Mouse (Mus musculus) neutrophil, adult 65 days (primary cell): ENCODE measurements around the gene Fyco1. TPM values are rescaled to one million over a fixed set of nuclear protein-coding genes. Genes with fewer than 3 reads are reported as not detected.

Experiments
- total RNA-seq: library from RNA; stranded (reverse); gene quantifications from 2 replicates; pipeline ENCODE4 v1.2.4, GENCODE M21; 2023

The Fyco1 gene
- 25.1 and 31.2 TPM in 2 replicates for total RNA-seq

GRCm38 (mm10) chr9:123851713-123852448 lies at the start of gene Fyco1:
Gene Fyco1, minus strand, starts transcription at chr9:123851899.

GRCm38 (mm10) chr9:123861929-123862328 lies 10.2 kb upstream of the Fyco1 start, which contains the start of gene Xcr1:
Gene Xcr1, minus strand, starts transcription at chr9:123862029.

GRCm38 (mm10) chr9:123806267-123806666 lies 45.4 kb downstream of the Fyco1 start, which contains the start of gene Cxcr6:
Gene Cxcr6, plus strand, starts transcription at chr9:123806475.

Other genes with a start within 250 kb of the Fyco1 start
- not detected in 2 replicates for gene Slc6a20b, start 219.3 kb downstream of the Fyco1 start, total RNA-seq
- 0.11 TPM in 1 of 2 replicates, not detected in the other for gene Ccr9, start 173.5 kb downstream of the Fyco1 start, total RNA-seq
- gene Slc6a20a, start 173.0 kb downstream of the Fyco1 start, total RNA-seq: 0.38 and 1.2 TPM in 2 replicates
- gene Lztfl1, start 134.2 kb downstream of the Fyco1 start, total RNA-seq: 29.0 and 36.2 TPM in 2 replicates
- not detected in 2 replicates for gene Cxcr6, start 45.4 kb downstream of the Fyco1 start, total RNA-seq
- gene Xcr1, start 10.1 kb upstream of the Fyco1 start, total RNA-seq: not detected in 2 replicates
- gene Ccr1, start 116.8 kb upstream of the Fyco1 start, total RNA-seq: 258 and 279 TPM in 2 replicates
- not detected in 2 replicates for gene Ccr1l1, start 126.5 kb upstream of the Fyco1 start, total RNA-seq
- gene Ccr3, start 170.1 kb upstream of the Fyco1 start, total RNA-seq: 0.27 TPM in 1 of 2 replicates, not detected in the other